Mouse (Mus musculus) G1E (cell line): ENCODE data around the gene Slc24a3. TPM values are rescaled to one million over a fixed set of nuclear protein-coding genes. Genes with fewer than 3 reads are reported as not detected.

Experiments used
- ATAC-seq: 2 replicates; pipeline ENCODE4 v1.8.0; 2016; ENCODE audit warnings: mild to moderate bottlenecking; ENCODE audit not compliant: insufficient number of reproducible peaks, poor library complexity, low FRiP score, severe bottlenecking; ENCODE audit errors: extremely low read depth
- DNase-seq: peaks from one replicate; pipeline ENCODE4 v3.0.0; 2012; ENCODE audit warnings: low spot score
- H3K27me3 ChIP-seq: 2 replicates; pipeline ENCODE4 v1.6.1; 2012; ENCODE audit warnings: mild to moderate bottlenecking, low read length, inconsistent platforms; ENCODE audit not compliant: insufficient read depth
- H3K36me3 ChIP-seq: replicated peaks from 2 replicates; pipeline ENCODE3; 2012; ENCODE audit warnings: mild to moderate bottlenecking, inconsistent platforms
- H3K4me1 ChIP-seq: 2 replicates; pipeline ENCODE4 v1.6.1; 2012; ENCODE audit warnings: low read depth, low read length, inconsistent platforms, mixed read lengths; ENCODE audit not compliant: insufficient read depth
- H3K4me3 ChIP-seq: 2 replicates; pipeline ENCODE4 v1.5.1; 2012; ENCODE audit warnings: low read depth, mild to moderate bottlenecking, inconsistent platforms, low read length, moderate library complexity, mixed read lengths
- H3K9me3 ChIP-seq: replicated peaks from 2 replicates; pipeline ENCODE4 v1.6.1; 2012; ENCODE audit warnings: inconsistent platforms
- CTCF ChIP-seq: IDR thresholded peaks from 2 replicates; pipeline ENCODE4 v1.5.1; 2012; ENCODE audit warnings: low read depth, low read length, inconsistent platforms, mixed read lengths
- GATA1 ChIP-seq: IDR thresholded peaks from 2 replicates; pipeline ENCODE4 v1.6.1; 2012; ENCODE audit warnings: borderline replicate concordance, low read length, inconsistent platforms, mixed read lengths
- GATA2 ChIP-seq: IDR thresholded peaks from 2 replicates; pipeline ENCODE4 v1.6.1; 2012; ENCODE audit warnings: low read depth, low read length, inconsistent platforms, borderline replicate concordance
- POLR2AphosphoS5 ChIP-seq: IDR thresholded peaks from 2 replicates; pipeline ENCODE4 v1.6.1; 2012; ENCODE audit warnings: low read depth, low read length, inconsistent platforms; ENCODE audit not compliant: insufficient replicate concordance
- TAL1 ChIP-seq: conservative IDR thresholded peaks from 2 replicates; pipeline ENCODE4 v1.6.1; 2012; ENCODE audit warnings: low read depth, low read length, inconsistent platforms, mixed read lengths
- polyA plus RNA-seq: library from polyadenylated mRNA; stranded (reverse); fragments of >175 nt; gene quantifications from 2 replicates; pipeline ENCODE4 v1.2.3, GENCODE M21; 2012
- total RNA-seq, 2 experiments: library from RNA; stranded (forward) in 1 of 2; stranded (reverse) in 1 of 2; fragments of 200-1000 nt in 1 of 2; fragments of >200 nt in 1 of 2; fragmentation: Nextera tagmentation in 1 of 2; gene quantifications; 2 replicates each; pipeline ENCODE4 v1.2.3; 2014 to 2017

Gene Slc24a3
- total and polyA plus RNA-seq, 3 experiments: 0.16 TPM; not detected in 2

DNA sequence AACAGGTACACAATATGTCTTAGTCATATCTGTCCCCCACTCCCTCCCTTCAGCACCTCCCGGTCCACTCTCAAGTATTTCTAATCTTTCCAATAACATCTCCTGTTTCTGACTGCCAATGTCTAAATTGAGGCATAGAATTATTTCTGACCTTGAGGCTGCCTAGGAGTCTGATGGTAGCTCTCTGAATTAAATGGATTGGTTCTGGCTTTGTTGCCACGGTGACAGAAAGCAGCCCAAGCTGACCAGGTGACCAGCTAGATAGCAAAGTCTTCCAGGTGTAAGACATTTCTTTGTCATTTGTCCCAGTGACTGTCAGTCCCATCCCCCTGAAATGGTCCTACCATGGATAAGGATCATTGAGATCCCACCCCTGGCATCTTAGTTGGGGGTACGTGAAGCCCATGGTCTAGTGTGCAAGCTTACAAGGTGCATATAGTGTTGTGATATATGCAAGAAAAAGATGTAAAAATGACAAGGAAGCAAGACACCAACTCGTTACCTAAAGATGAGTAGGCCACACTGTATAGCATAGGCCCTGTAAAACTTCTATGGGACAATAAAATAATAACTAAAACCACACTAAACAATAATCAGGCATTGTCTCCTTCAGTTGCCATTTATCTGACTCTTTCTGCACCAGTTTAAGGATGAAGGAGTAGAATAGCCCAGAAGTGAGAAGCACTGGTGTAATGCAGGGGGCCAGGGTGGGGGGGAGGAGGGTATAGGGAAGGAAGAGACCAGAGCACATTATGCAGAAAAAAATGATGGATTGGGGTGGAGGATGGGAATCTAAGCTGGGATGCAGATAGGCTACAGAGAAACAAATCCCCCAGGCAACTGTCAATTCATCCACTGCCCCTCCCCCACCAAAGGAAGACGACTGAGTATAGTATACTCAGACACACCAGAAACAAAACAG, 253.7 kb downstream of the Slc24a3 start:
- ATAC-seq (no peak), DNase-seq (no peak)
- TF ChIP-seq GATA1 (no peak), CTCF (no peak), TAL1 (no peak), GATA2 (no peak)
- Histone ChIP-seq H3K27me3 (no peaks in the 10 kb centered on the region), H3K4me3 (no peak overlapping the region), H3K4me1 (no peaks in the 10 kb centered on the region), H3K36me3 (no peaks in the 10 kb centered on the region), H3K9me3 (peaks cover 32% of the 10 kb centered on the region)

DNA sequence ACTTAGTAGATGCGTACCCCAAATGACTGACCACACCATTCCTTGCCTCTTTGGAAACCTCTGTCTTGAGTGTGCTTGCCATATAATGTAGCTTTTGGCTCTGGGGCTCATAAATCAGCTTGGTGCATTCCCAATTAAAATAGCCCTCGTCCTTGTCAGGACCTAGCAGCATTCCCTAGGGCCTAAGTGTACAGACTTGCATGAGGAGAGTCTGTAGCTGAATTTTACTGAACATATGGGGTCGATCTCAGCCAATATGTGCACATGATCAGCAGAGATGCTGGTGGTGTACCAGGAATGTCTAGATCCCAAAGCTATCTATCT, 254.3 kb downstream of the Slc24a3 start:
- Histone ChIP-seq H3K4me1 (no peaks in the 10 kb centered on the region), H3K36me3 (no peaks in the 10 kb centered on the region), H3K27me3 (no peaks in the 10 kb centered on the region), H3K4me3 (no peak overlapping the region), H3K9me3 (peaks cover 32% of the 10 kb centered on the region)
- ATAC-seq (no peak), DNase-seq (no peak)
- no peak for TF ChIP-seq GATA1
- no peak for TF ChIP-seq POLR2AphosphoS5
- no peak for TF ChIP-seq GATA2
- TF ChIP-seq CTCF: no peak
- TF ChIP-seq TAL1: no peak

DNA sequence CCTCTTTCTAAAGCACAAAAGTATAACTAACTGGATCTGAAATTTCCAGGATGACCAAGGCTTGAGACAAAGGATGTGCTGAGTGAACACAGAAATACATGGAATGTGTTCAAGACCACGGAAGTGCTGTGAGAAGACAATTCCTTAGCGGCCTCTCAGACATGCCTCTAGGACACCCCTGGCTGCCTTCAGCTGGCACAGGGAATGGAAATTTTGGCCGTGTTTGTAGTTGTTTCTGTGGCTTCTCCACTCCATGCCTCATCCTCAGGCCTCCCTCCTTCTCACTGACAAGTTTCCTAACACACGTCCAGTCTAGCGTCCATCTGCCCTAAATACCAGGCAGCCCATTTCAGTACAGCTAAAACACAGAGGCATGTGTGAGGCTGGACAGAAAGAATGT, 262.4 kb downstream of the Slc24a3 start:
- DNase-seq: no peak

GRCm38 (mm10) chr2:145434068-145434467, 266.5 kb downstream of the Slc24a3 start:
- DNase-seq: no peak
- no peak overlapping the region for H3K4me3 ChIP-seq
- no peaks in the 10 kb centered on the region for H3K27me3 ChIP-seq
- no peak for ATAC-seq
- no peaks in the 10 kb centered on the region for H3K36me3 ChIP-seq
- H3K9me3 ChIP-seq: peaks cover 21% of the 10 kb centered on the region
- H3K4me1 ChIP-seq: no peaks in the 10 kb centered on the region
- no peak for TF ChIP-seq GATA2
- no peak for TF ChIP-seq GATA1
- TF ChIP-seq CTCF: no peak
- TF ChIP-seq POLR2AphosphoS5: no peak
- TF ChIP-seq TAL1: no peak

More for the DNA sequence above, 262.4 kb downstream of the Slc24a3 start:
- H3K9me3 ChIP-seq: peaks cover 12% of the 10 kb centered on the region
- no peaks in the 10 kb centered on the region for H3K36me3 ChIP-seq
- no peak for TF ChIP-seq GATA1
- no peak for TF ChIP-seq GATA2
- TF ChIP-seq POLR2AphosphoS5: no peak
- no peak for TF ChIP-seq CTCF
- TF ChIP-seq TAL1: no peak
- no peak for ATAC-seq
- H3K4me1 ChIP-seq: no peaks in the 10 kb centered on the region
- no peak overlapping the region for H3K4me3 ChIP-seq
- no peaks in the 10 kb centered on the region for H3K27me3 ChIP-seq

GRCm38 (mm10) chr2:145438336-145438735, 270.8 kb downstream of the Slc24a3 start:
- ATAC-seq: no peak

DNA sequence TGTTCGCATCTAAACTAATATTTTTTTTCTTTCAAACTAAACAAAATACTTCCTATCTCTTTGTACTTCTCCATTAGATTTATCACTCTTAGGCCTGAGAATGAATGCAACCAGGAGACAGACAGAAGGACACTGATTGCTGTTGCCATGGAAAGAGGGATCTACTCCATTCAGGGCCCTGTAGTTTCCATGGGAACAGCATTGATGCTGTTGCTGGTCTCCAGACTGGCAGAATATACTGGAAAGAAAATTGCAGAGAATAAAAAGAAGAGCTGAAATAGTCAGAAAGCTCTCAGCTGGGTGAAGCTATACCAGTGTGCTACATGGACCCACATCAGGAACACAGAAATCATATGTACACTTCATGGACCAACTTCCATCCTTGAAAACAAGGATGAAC, 272.2 kb downstream of the Slc24a3 start:
- no peak overlapping the region for H3K4me3 ChIP-seq
- no peaks in the 10 kb centered on the region for H3K4me1 ChIP-seq
- ATAC-seq: no peak
- TF ChIP-seq GATA2 (no peak), TAL1 (no peak), GATA1 (no peak), POLR2AphosphoS5 (no peak), CTCF (no peak)
- peaks cover 17% of the 10 kb centered on the region; the same call in 1 of the 2 replicates for H3K9me3 ChIP-seq
- H3K36me3 ChIP-seq: no peaks in the 10 kb centered on the region
- no peaks in the 10 kb centered on the region for H3K27me3 ChIP-seq
- no peak for DNase-seq

More at GRCm38 (mm10) chr2:145438336-145438735, 270.8 kb downstream of the Slc24a3 start:
- H3K4me3 ChIP-seq: no peak overlapping the region
- peaks cover 17% of the 10 kb centered on the region; the same call in 1 of the 2 replicates for H3K9me3 ChIP-seq
- TF ChIP-seq TAL1 (no peak), CTCF (no peak), GATA1 (no peak), POLR2AphosphoS5 (no peak), GATA2 (no peak)
- no peaks in the 10 kb centered on the region for H3K36me3 ChIP-seq
- no peaks in the 10 kb centered on the region for H3K27me3 ChIP-seq
- H3K4me1 ChIP-seq: no peaks in the 10 kb centered on the region
- DNase-seq: no peak
